Mouse (Mus musculus) olfactory bulb, adult 2 months (tissue): ENCODE measurements around the gene Rdm1. TPM values are rescaled to one million over a fixed set of nuclear protein-coding genes. Genes with fewer than 3 reads are reported as not detected.
"Not testable (repeated sequence)": the region's sequence is repeated elsewhere in the genome, so short reads cannot be mapped to it uniquely, and the experiment has no call there.

Source experiments
- H3K27ac ChIP-seq: fragments of 200-500 bp; 2 replicates; pipeline ENCODE4 v1.5.1; 2012; ENCODE audit warnings: low read depth, low read length; ENCODE audit not compliant: insufficient read depth
- H3K4me1 ChIP-seq: fragments of 200-500 bp; 2 replicates; pipeline ENCODE4 v1.6.1; 2012; ENCODE audit warnings: low read length; ENCODE audit not compliant: control insufficient read depth, insufficient read depth
- H3K4me3 ChIP-seq: fragments of 200-500 bp; 2 replicates; pipeline ENCODE4 v1.5.1; 2012; ENCODE audit warnings: mild to moderate bottlenecking, low read depth, low read length, moderate library complexity; ENCODE audit not compliant: insufficient read depth
- CTCF ChIP-seq: fragments of 200-500 bp; IDR thresholded peaks from 2 replicates; pipeline ENCODE4 v1.5.1; 2012; ENCODE audit warnings: low read depth, mild to moderate bottlenecking, low read length, moderate library complexity; ENCODE audit not compliant: insufficient read depth
- POLR2A ChIP-seq: fragments of 200-500 bp; IDR thresholded peaks from 2 replicates; pipeline ENCODE4 v1.6.1; 2012; ENCODE audit warnings: mild to moderate bottlenecking, low read depth, low read length, moderate library complexity; ENCODE audit not compliant: insufficient read depth
- WGBS: fragments of 180-500 bp; shearing (Covaris S2); methylation state at CpG from one replicate; pipeline ENCODE4 v1.1.7; 2018; 5-methylcytosine and 5-hydroxymethylcytosine counted together
- polyA plus RNA-seq: library from polyadenylated mRNA; stranded (reverse); fragments of >200 nt; gene quantifications from 2 replicates; pipeline ENCODE4 v1.2.4, GENCODE M21; 2012; ENCODE audit warnings: low replicate concordance; ENCODE audit not compliant: missing spikeins, insufficient read depth, insufficient read length

The Rdm1 gene
- polyA plus RNA-seq, 1 experiment: not detected

DNA sequence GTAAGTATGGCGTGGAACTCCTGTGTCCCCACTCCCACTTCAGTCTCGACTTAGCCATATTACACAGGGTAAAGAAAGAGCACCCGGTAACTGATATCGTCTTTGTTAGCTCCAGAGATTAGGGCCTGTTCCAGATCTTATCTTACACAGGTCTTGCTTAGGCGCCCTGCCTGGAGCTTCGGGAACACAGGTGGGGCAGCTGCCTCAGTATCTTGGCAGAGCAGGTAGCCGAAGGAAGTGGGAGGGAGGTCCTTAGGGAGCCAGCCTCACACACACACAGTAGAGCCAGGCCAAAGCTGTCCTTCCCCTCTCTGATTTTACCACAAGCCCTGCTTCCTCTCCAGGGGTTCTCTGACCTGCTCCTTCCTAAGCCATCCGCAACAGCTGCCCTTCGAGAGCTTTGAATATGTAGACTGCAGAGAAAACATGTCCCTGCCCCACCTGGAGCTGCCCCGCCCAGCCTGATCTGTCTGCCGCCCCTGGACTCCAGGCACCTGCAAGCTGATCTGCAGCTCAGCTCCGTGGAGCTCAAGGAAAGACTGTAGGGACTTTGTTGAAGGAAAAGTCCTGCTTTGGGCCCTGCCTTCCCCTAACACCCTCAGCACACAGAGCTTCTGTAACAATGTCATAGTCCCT is 36.9 kb upstream of the Rdm1 start:
- no peak overlapping the region for H3K4me3 ChIP-seq
- H3K4me1 ChIP-seq: peaks cover 4% of the 10 kb centered on the region
- H3K27ac ChIP-seq: no peak overlapping the region
- 88% methylated on average over 12 of the region's 12 CpGs for WGBS
- no peak for TF ChIP-seq CTCF
- no peak for TF ChIP-seq POLR2A

DNA sequence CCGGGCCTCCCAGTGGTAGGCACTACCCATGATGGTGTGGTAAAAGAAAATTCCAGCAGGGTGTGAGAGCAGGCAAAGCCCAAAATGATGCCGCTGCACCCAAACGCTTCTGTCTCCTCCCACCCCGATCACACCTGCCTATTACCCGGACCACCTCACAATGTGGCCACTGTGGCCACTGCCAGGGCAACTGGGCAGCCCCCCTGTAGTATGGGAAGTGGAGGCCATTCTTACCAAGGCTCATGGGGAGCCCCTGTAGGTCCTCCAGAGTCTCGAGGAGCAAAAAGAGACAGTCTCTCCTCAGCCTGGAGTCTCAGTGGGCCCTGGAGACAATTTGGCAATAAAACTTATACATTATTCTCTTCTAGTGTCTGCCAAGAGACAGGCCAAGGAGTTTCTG is 27.8 kb upstream of the Rdm1 start, which contains the start of gene Gm11634:
TSS of gene Gm11634 (minus strand) at position 101 of the 400 bp plus-strand sequence.
- WGBS: 81% methylated on average over 6 of the region's 6 CpGs
- no peak within 1 kb of the TSS for H3K27ac ChIP-seq
- no peaks in the 10 kb centered on the region for H3K4me1 ChIP-seq
- TF ChIP-seq POLR2A (no peak), CTCF (no peak)
- no peak within 1 kb of the TSS for H3K4me3 ChIP-seq

GRCm38 (mm10) chr11:101602491-101602890 is 24.5 kb upstream of the Rdm1 start:
- Histone ChIP-seq H3K4me1 (no peaks in the 10 kb centered on the region; the same call in 1 of the 2 replicates), H3K27ac (no peak overlapping the region), H3K4me3 (no peak overlapping the region)
- TF ChIP-seq POLR2A (no peak), CTCF (no peak)
- 32% methylated on average over 3 of the region's 3 CpGs for WGBS

DNA sequence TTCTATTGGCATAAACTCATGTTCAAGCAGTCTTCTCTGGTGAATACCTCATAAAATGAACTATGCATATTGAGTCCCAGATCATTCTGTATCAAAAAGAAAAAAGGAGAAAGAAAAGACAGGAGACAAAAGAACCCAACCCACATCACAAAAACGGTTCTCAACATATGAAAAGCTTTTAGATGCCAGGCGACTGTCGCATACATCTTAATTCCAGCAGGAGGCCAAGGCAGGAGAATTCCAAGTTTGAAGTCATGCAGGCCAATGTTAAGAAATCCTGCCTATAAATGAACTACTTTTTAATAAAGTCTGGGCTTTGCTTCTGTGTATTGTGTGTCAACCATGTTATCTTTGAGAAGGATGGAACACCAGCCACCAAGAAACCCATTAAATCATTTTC is 22.9 kb upstream of the Rdm1 start:
- Histone ChIP-seq H3K4me3 (no peak overlapping the region), H3K27ac (no peak overlapping the region), H3K4me1 (no peaks in the 10 kb centered on the region; the same call in 1 of the 2 replicates)
- no peak for TF ChIP-seq CTCF
- no peak for TF ChIP-seq POLR2A
- 29% methylated on average over 3 of the region's 3 CpGs for WGBS

- WGBS: 3% methylated on average over 30 of the region's 30 CpGs
- peak overlapping the region; percentile 51 for H3K4me3 ChIP-seq
- not testable (repeated sequence) for H3K27ac ChIP-seq, H3K4me1 ChIP-seq
Observed at GRCm38 (mm10) chr11:101604531-101605453, 22.2 kb upstream of the Rdm1 start.

- H3K4me1 ChIP-seq, H3K4me3 ChIP-seq, H3K27ac ChIP-seq: not testable (repeated sequence)
- WGBS: 91% methylated on average over 4 of the region's 4 CpGs
Observed at GRCm38 (mm10) chr11:101607134-101607533, 19.9 kb upstream of the Rdm1 start.

- H3K27ac ChIP-seq: no peak overlapping the region
- 39% methylated on average over 11 of the region's 11 CpGs for WGBS
- no peak for TF ChIP-seq POLR2A
- TF ChIP-seq CTCF: no peak
- no peaks in the 10 kb centered on the region for H3K4me1 ChIP-seq
- H3K4me3 ChIP-seq: no peak overlapping the region
Observed at GRCm38 (mm10) chr11:101610445-101610844, 16.6 kb upstream of the Rdm1 start.

- TF ChIP-seq POLR2A (no peak), CTCF (no peak)
- Histone ChIP-seq H3K27ac (no peak overlapping the region), H3K4me3 (no peak overlapping the region), H3K4me1 (peaks cover 16% of the 10 kb centered on the region)
- WGBS: 84% methylated on average over 6 of the region's 6 CpGs
Observed at GRCm38 (mm10) chr11:101613596-101613995, 13.4 kb upstream of the Rdm1 start.

DNA sequence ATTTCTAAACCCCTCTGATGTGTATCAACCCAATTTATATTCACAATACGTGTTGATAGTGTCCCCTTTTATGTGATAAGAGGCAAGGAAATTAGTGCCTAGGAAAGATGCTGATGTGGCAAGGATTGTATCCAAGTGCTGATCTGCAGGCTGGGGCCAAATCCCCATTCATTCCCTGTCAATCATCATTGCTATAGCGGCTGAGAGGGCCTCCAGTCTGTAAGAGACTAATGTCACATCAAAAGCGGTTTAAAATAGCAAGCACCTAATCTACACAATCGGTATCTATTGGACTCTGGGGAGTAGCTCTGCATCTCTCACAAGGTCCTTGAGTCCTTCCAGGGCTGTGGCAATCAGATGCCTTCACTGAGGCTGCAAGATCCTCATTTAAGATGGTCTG is 12.9 kb upstream of the Rdm1 start:
- Histone ChIP-seq H3K4me3 (no peak overlapping the region), H3K4me1 (peaks cover 16% of the 10 kb centered on the region), H3K27ac (no peak overlapping the region)
- WGBS: 56% methylated on average over 4 of the region's 4 CpGs
- no peak for TF ChIP-seq POLR2A
- no peak for TF ChIP-seq CTCF

DNA sequence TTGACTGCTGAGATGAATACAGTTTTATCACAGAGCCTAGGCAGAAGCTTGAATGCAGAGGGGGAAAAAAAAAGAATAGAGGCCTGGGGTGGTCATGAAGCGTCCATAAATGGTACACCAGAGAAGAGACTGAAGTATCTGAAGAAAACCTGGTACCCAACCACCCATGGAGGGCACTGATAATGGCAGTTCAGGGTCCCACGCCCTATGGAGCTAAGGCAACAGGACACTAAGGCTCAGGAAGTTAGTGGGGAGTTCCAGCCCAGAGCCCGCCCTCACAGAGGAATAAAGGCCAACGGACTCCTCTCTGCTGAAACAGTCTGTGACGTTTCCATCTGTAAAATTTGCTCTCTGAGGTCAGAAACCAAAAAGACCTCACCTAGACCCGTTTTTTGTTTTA is 11.6 kb upstream of the Rdm1 start:
- H3K4me1 ChIP-seq: peaks cover 16% of the 10 kb centered on the region

More for the DNA sequence above, 11.6 kb upstream of the Rdm1 start:
- WGBS: 91% methylated on average over 6 of the region's 6 CpGs
- no peak overlapping the region for H3K4me3 ChIP-seq
- TF ChIP-seq POLR2A: no peak
- TF ChIP-seq CTCF: no peak
- no peak overlapping the region for H3K27ac ChIP-seq
